Mouse (Mus musculus): ENCODE results near the gene Pik3ap1. TPM values are rescaled to one million over a fixed set of nuclear protein-coding genes. Genes with fewer than 3 reads are reported as not detected.
A peak's percentile ranks its signal among the peaks of the same experiment; 100 is the strongest.

Gene Pik3ap1
- polyA plus RNA-seq, 1 experiment from 2014 or later = 5.3 TPM

DNA sequence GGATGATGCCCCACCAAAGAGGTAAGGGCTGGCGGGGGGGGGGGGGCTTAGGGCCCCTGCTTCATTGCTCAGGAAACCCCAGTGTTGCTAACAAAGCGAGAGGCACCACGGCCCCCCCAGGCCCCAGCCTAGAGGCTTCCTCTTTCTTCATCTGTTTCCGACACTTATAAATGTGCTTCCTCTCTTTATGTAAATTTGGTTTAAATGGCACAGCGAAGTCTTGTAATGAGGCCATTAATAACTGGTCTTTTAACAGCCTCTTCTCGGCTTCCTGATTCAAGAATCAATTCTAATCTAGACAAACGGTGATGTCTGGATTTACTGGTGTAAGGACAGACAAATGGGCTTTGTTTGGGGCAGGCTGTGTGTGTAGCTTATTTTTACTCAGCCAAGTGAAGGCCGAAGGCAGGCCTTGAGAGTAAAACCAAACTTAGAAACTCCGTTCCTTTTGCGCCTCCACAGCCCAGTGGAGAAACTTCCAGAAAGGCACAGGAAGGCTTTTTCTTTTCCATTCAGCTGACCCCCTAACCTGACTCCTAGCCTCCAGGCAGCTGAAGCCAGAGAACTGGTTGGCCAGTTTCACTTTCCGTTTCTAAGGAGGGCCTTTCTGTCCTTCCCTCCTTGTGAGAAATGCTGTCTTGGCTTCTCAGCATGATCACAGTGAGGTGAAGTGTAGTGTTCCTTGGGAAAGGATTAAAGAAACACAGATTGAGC lies 39.7 kb downstream of the Pik3ap1 start:
- H3K27ac ChIP-seq = peak overlapping the region; percentile 51
- H3K27me3 ChIP-seq = no peaks in the 10 kb centered on the region
- DNase-seq (no peak), ATAC-seq (ENCODE audit: low read depth) (no peak)
- H3K4me3 ChIP-seq (replicated peaks) = 0 out of 2 replicates have a peak overlapping the region, but pooled peaks have one; percentile 4
- H3K36me3 ChIP-seq = no peaks in the 10 kb centered on the region
- H3K4me1 ChIP-seq (replicated peaks) = peaks cover 33% of the 10 kb centered on the region
- peak overlapping the region; percentile 15; the same call in 1 of the 2 replicates for H3K9ac ChIP-seq
- 11% methylated on average over 11 of the region's 11 CpGs for WGBS (ENCODE audit: insufficient replicate concordance)
- H3K9me3 ChIP-seq (replicated peaks) = no peaks in the 10 kb centered on the region
- peak overlapping the region; percentile 42 for H3K4me2 ChIP-seq

DNA sequence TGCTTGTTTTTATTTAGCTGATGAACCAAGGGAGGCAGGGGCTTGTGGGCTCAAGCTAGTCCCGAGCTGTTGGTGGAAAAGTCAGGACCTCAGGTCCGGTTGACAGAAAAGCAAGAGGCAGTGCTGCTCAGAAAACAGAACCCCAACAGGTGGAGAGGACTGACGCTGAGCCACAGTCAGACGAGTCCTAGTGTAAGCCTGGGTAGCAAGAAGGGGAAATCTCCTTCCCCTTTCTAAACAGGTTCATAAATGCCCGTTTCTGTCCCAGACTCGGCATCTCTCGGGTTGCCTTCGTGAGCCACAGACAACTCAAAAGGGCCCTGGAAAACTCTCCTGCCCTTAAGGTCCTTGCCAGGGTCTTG lies 40.3 kb downstream of the Pik3ap1 start:
- H3K27me3 ChIP-seq = no peaks in the 10 kb centered on the region
- H3K4me1 ChIP-seq (replicated peaks) = peaks cover 36% of the 10 kb centered on the region
- H3K4me2 ChIP-seq = peak overlapping the region; percentile 42; the same call in 1 of the 2 replicates
- H3K27ac ChIP-seq = no peak overlapping the region
- 25% methylated on average over 8 of the region's 8 CpGs for WGBS (ENCODE audit: insufficient replicate concordance)
- no peaks in the 10 kb centered on the region for H3K9me3 ChIP-seq (replicated peaks)
- DNase-seq (no peak), ATAC-seq (ENCODE audit: low read depth) (no peak)
- H3K9ac ChIP-seq = no peak overlapping the region
- no peaks in the 10 kb centered on the region for H3K36me3 ChIP-seq
- no peak overlapping the region for H3K4me3 ChIP-seq (replicated peaks)

DNA sequence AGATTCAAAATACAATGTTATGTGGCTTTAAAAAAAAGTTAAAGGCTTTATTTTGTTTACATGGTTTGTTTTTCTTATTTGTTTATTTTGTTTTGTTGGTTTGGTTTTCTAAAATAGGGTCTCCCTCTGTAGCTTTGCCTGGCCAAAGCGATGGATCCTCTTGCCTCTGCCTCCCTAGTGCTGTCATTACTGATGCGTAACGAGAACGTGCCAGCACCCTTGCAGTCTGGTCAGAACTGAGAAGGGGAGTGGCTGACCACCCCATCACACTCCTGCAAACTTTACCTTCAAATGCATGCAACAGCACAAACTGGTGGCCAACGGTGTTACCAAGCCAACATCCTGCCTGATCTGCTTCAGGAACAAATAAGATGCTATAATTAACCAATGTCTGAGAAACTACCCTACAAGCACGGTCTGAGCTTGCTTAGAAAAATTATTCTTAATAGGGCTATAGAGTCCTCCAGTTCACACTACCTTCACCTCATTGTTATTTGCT lies 42.3 kb downstream of the Pik3ap1 start:
- ATAC-seq (ENCODE audit: low read depth) (no peak), DNase-seq (no peak)
- no peaks in the 10 kb centered on the region for H3K27me3 ChIP-seq
- no peaks in the 10 kb centered on the region for H3K9me3 ChIP-seq (replicated peaks)
- peaks cover 36% of the 10 kb centered on the region for H3K4me1 ChIP-seq (replicated peaks)
- no peak overlapping the region for H3K27ac ChIP-seq
- 63% methylated on average over 6 of the region's 6 CpGs for WGBS (ENCODE audit: insufficient replicate concordance)
- no peak overlapping the region for H3K4me2 ChIP-seq
- H3K9ac ChIP-seq = no peak overlapping the region
- H3K36me3 ChIP-seq = no peaks in the 10 kb centered on the region
- no peak overlapping the region for H3K4me3 ChIP-seq (replicated peaks)

DNA sequence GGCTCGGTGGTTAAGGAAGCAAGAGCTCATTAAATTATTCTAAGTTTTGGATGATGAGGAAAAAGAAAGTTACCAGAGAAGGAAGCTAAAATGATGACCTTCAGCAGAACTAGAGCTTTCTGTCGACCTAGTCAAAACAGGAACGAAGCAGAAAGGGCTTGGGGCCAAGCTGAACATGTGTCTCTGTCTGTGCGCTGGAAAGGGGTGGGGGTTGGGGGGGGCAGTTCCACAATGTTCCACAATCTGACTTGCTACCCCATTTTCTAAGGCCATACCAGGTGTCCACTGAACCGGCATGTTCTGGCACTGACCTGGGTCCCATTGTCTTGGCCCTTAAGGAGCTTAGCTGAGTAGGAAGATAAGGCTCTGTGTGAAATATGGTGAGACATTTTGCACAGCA lies 43.2 kb downstream of the Pik3ap1 start:
- Histone ChIP-seq H3K9ac (no peak overlapping the region), H3K27ac (no peak overlapping the region), H3K4me1 (replicated peaks) (peaks cover 30% of the 10 kb centered on the region), H3K4me2 (no peak overlapping the region), H3K36me3 (no peaks in the 10 kb centered on the region), H3K4me3 (replicated peaks) (no peak overlapping the region), H3K9me3 (replicated peaks) (no peaks in the 10 kb centered on the region), H3K27me3 (no peaks in the 10 kb centered on the region)
- ATAC-seq (ENCODE audit: low read depth) = no peak
- WGBS (ENCODE audit: insufficient replicate concordance) = 27% methylated on average over 5 of the region's 5 CpGs
- DNase-seq = no peak

DNA sequence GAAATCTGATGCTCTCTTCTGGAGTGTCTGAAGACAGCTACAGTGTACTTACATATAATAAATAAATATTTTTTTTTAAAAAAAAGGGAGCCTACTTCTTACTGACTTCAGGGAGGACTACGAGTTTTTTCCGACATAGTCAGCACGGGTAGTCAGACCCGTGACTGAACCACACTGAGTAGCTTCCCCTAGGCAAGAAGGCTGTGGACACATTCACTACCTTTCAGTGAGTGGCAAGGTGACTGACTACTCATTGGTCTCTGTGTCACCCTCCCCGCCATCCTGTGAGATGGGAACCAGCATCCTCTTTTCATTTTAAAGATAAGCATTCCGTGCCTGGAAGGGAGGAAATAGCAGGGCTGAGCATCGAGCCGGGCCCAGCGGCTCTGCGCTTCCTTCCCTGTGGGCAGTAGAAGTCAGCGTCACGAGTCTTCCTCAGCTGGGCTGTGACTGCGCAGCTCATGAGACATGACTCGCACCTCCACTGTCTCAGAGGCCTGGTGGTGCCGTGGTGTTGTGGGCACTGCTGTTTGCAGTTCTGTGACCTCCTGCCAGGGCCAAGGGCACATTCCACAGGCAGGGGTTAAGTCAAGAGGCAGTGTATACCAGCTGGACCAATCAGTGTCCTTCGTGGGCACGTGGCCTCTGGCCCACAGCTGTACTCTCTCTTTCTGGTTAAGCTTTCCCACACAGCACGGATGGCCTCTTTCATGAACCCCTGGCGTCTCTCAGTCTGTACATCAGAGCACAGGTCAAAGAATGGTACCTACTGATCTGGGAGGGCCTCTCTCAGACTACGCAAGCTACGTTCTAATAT lies 45.7 kb downstream of the Pik3ap1 start:
- 21% methylated on average over 21 of the region's 21 CpGs for WGBS (ENCODE audit: insufficient replicate concordance)
- ATAC-seq (ENCODE audit: low read depth) (peak; percentile 66), DNase-seq (no peak)
- H3K27ac ChIP-seq = no peak overlapping the region
- no peaks in the 10 kb centered on the region for H3K36me3 ChIP-seq
- H3K9ac ChIP-seq = no peak overlapping the region
- H3K9me3 ChIP-seq (replicated peaks) = no peaks in the 10 kb centered on the region
- no peak overlapping the region for H3K4me3 ChIP-seq (replicated peaks)
- H3K4me1 ChIP-seq (replicated peaks) = peaks cover 13% of the 10 kb centered on the region
- H3K27me3 ChIP-seq = no peaks in the 10 kb centered on the region
- no peak overlapping the region for H3K4me2 ChIP-seq

DNA sequence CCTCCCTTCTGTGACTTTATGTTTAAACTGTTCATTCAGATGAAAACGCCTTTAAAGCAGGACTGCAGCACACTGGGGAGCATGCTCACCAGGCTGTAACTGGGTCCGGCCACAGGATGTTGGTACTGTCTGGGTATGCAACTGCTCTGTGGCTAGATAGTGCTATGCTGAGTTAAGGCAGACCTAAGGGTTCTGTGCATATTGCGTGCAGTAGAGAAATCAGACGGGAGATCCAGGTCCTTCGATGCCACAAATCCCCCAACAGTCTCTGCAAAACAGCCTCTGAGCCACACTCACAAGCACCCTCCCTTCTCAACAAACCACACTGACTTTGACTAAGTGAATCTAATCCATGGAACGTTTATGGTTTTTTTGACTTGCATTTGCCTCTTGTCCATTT lies 46.5 kb downstream of the Pik3ap1 start:
- no peaks in the 10 kb centered on the region for H3K36me3 ChIP-seq
- WGBS (ENCODE audit: insufficient replicate concordance) = 59% methylated on average over 6 of the region's 6 CpGs
- H3K27me3 ChIP-seq = no peaks in the 10 kb centered on the region
- H3K4me1 ChIP-seq (replicated peaks) = peaks cover 11% of the 10 kb centered on the region
- ATAC-seq (ENCODE audit: low read depth) = no peak
- H3K4me3 ChIP-seq (replicated peaks) = no peak overlapping the region
- no peak overlapping the region for H3K27ac ChIP-seq
- no peak for DNase-seq
- H3K9me3 ChIP-seq (replicated peaks) = no peaks in the 10 kb centered on the region
- no peak overlapping the region for H3K4me2 ChIP-seq
- H3K9ac ChIP-seq = no peak overlapping the region

DNA sequence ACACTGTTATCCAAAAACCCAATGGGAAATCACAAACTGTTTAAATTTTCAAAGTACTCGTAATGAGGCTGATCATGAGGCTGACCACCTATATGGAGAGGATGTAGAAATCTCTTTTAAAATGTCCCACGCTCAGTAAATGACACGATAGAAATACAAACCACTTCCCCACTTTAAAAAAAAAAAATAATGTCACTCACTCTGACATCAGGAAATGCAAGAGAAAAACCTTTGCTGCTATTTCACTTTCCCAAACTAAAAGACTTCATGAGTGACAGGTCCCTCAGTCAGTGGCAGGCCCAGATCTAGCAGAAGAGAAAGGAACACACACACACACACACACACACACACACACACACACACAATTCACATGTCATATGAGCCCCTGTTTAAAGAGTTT lies 49.2 kb downstream of the Pik3ap1 start:
- H3K36me3 ChIP-seq = no peaks in the 10 kb centered on the region
- no peak overlapping the region for H3K27ac ChIP-seq
- H3K9ac ChIP-seq = no peak overlapping the region
- DNase-seq (no peak), ATAC-seq (ENCODE audit: low read depth) (no peak)
- H3K4me3 ChIP-seq (replicated peaks) = no peak overlapping the region
- H3K4me1 ChIP-seq (replicated peaks) = peaks cover 12% of the 10 kb centered on the region
- H3K9me3 ChIP-seq (replicated peaks) = no peaks in the 10 kb centered on the region
- WGBS (ENCODE audit: insufficient replicate concordance) = 39% methylated on average over 3 of the region's 3 CpGs
- H3K4me2 ChIP-seq = no peak overlapping the region
- H3K27me3 ChIP-seq = no peaks in the 10 kb centered on the region

DNA sequence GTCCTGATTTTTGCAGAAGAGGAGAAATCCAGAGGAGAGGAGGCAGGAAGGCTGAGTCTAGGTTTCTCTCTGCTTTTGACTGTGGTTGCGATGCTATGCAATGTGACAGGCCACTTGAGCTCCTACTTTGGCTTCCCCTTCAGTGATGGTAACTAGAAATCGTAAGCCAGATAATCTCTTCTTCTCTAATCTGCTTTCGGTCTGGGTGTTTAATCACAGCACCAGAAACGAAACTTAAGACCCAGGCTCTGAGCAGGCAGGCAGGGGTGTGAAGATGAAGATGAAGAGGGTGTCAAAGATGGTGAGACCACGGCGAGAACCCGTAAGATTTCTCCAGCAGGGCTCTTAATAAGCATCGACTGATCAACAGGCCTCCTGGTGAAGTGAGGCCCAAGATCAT lies 51.9 kb downstream of the Pik3ap1 start:
- Histone ChIP-seq H3K27ac (no peak overlapping the region), H3K4me1 (replicated peaks) (peaks cover 5% of the 10 kb centered on the region), H3K4me2 (no peak overlapping the region), H3K9ac (no peak overlapping the region), H3K27me3 (no peaks in the 10 kb centered on the region), H3K4me3 (replicated peaks) (no peak overlapping the region), H3K9me3 (replicated peaks) (no peaks in the 10 kb centered on the region), H3K36me3 (no peaks in the 10 kb centered on the region)
- DNase-seq = no peak
- no peak for ATAC-seq (ENCODE audit: low read depth)
- 54% methylated on average over 8 of the region's 8 CpGs for WGBS (ENCODE audit: insufficient replicate concordance)

DNA sequence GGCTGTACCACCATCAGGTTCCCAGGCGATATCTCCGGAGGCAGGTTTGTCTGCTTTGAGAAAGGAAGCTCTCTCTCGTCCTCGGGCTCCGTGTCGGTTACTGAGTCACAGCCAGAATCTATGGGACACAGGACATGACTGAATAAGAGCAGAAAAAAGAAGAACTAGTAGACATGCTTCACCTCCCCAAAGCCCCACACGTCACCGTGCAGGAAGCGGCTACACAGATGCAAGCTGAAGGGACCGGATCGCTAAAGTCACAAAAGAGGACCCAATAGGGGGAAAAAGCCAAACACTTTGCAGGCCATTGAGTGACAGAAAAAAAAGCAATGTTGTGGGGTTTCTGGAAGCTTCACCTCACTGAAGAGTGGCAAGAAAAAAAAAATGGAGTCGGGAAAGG lies 52.7 kb downstream of the Pik3ap1 start:
- Histone ChIP-seq H3K4me2 (no peak overlapping the region), H3K4me1 (replicated peaks) (peaks cover 5% of the 10 kb centered on the region), H3K27ac (no peak overlapping the region; the same call in 1 of the 2 replicates), H3K4me3 (replicated peaks) (no peak overlapping the region), H3K27me3 (no peaks in the 10 kb centered on the region), H3K9ac (no peak overlapping the region), H3K9me3 (replicated peaks) (no peaks in the 10 kb centered on the region), H3K36me3 (no peaks in the 10 kb centered on the region)
- ATAC-seq (ENCODE audit: low read depth) = no peak
- DNase-seq = no peak
- 20% methylated on average over 12 of the region's 12 CpGs for WGBS (ENCODE audit: insufficient replicate concordance)

DNA sequence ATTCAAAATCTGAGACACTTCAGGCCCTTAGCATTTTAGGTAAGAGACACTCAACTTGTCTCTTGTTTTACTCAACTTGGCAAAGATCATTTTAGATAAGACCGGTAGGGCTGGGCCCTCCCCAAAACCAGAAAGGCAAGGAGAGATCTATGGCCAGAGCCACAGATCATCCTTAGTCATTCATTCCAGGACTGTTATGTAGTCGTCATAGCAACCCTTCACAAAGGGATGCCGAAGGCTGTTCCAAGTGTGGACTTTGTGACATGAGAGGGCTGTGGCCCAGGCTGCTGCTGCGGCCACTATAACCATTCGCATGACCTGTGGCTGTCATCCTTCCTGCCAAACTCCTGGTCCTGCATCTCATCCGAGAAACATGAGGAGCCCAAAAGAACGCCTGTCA lies 54.5 kb downstream of the Pik3ap1 start:
- H3K27ac ChIP-seq = no peak overlapping the region
- no peak overlapping the region for H3K4me2 ChIP-seq
- no peaks in the 10 kb centered on the region for H3K27me3 ChIP-seq
- H3K9me3 ChIP-seq (replicated peaks) = no peaks in the 10 kb centered on the region
- DNase-seq (no peak), ATAC-seq (ENCODE audit: low read depth) (peak; percentile 48)
- H3K4me1 ChIP-seq (replicated peaks) = peaks cover 11% of the 10 kb centered on the region
- WGBS (ENCODE audit: insufficient replicate concordance) = 71% methylated on average over 7 of the region's 7 CpGs
- H3K9ac ChIP-seq = no peak overlapping the region
- H3K36me3 ChIP-seq = no peaks in the 10 kb centered on the region
- no peak overlapping the region for H3K4me3 ChIP-seq (replicated peaks)

DNA sequence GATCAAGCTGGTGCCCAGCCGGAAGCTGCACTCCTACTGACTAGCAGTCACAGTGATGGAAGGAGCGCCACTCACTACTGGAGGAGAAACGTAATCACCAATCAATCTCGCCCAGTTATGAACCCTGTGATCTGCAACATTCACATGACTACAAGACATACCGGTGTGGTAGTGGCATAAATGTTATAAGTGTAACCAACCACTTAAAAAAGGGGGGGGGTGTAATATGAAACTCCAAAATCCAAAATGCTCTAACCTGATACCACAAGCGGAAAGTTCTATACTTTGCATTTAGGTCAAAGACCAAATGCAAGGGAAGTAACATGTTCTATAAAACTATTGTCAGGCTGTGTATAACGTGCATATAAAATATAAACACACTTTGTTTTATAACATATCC lies 54.9 kb downstream of the Pik3ap1 start:
- H3K4me3 ChIP-seq (replicated peaks) = no peak overlapping the region
- DNase-seq (no peak), ATAC-seq (ENCODE audit: low read depth) (no peak)
- no peaks in the 10 kb centered on the region for H3K36me3 ChIP-seq
- no peaks in the 10 kb centered on the region for H3K9me3 ChIP-seq (replicated peaks)
- WGBS (ENCODE audit: insufficient replicate concordance) = 71% methylated on average over 7 of the region's 7 CpGs
- H3K27me3 ChIP-seq = no peaks in the 10 kb centered on the region
- peaks cover 11% of the 10 kb centered on the region for H3K4me1 ChIP-seq (replicated peaks)
- no peak overlapping the region for H3K9ac ChIP-seq
- no peak overlapping the region for H3K4me2 ChIP-seq
- H3K27ac ChIP-seq = no peak overlapping the region
